Comparison of ENCODE assay signal across 8 mouse cellular contexts in genomic region chr11:58977150-58977549, GRCm38 (mm10). TPM values are rescaled to one million over a fixed set of nuclear protein-coding genes. Genes with fewer than 3 reads are reported as not detected.
A peak's percentile ranks its signal among the peaks of the same experiment; 100 is the strongest.
DNase-seq lines count a peak whose midpoint lies in the region; ATAC-seq and TF ChIP-seq lines count a peak whose summit lies in the region.

No protein-coding gene starts in this region.

- H3K4me3 ChIP-seq in kidney, adult 2 months (ENCODE audit: insufficient read depth, low read depth, low read length): peak overlapping the region; percentile 94
- H3K4me3 ChIP-seq in heart, embryonic 16.5 days (ENCODE audit: low read length): peak overlapping the region; percentile 79
- H3K4me3 ChIP-seq in liver, embryonic 11.5 days (ENCODE audit: low read depth, low read length): peak overlapping the region; percentile 89

- H3K4me1 ChIP-seq in kidney, adult 2 months (ENCODE audit: control insufficient read depth, insufficient read depth, low read length): peaks cover 15% of the 10 kb centered on the region; the same call in 1 of the 2 replicates
- H3K4me1 ChIP-seq in heart, embryonic 16.5 days (ENCODE audit: control insufficient read depth, insufficient read depth, low read length): peaks cover 43% of the 10 kb centered on the region
- peaks cover 26% of the 10 kb centered on the region for H3K4me1 ChIP-seq in liver, embryonic 11.5 days (replicated peaks; ENCODE audit: control insufficient read depth, insufficient read depth, low read length)

- intact Hi-C loops in left cerebral cortex, postnatal 4 days (cut with DNase I): no loop called here

- no peaks in the 10 kb centered on the region for H3K27me3 ChIP-seq in kidney, adult 2 months (replicated peaks; ENCODE audit: control insufficient read depth, insufficient read depth, low read length)
- H3K27me3 ChIP-seq in heart, embryonic 16.5 days (ENCODE audit: control insufficient read depth, insufficient read depth, low read length): no peaks in the 10 kb centered on the region
- H3K27me3 ChIP-seq in liver, embryonic 11.5 days (replicated peaks; ENCODE audit: control insufficient read depth, insufficient read depth, low read length): no peaks in the 10 kb centered on the region

- TF ChIP-seq POLR2A in kidney, adult 2 months (IDR thresholded peaks at IDR 0.05; ENCODE audit: low read depth, low read length): no peak

- DNase-seq in kidney, adult 2 months: peak; percentile 52
- DNase-seq in kidney, adult 8-10 months: no peak
- DNase-seq in adrenal gland, postnatal 14 days: peak; percentile 70
- peak; percentile 63 for DNase-seq in liver, embryonic 11.5 days (ENCODE audit: low spot score)
- DNase-seq in spleen, adult 12 weeks (ENCODE audit: low spot score): peak; percentile 46
- DNase-seq in left cerebral cortex, postnatal 4 days: no peak
- no peak for DNase-seq in layer of hippocampus, postnatal 36 days

- H3K9ac ChIP-seq in heart, embryonic 16.5 days (ENCODE audit: low read length): peak overlapping the region; percentile 94
- peak overlapping the region; percentile 93 for H3K9ac ChIP-seq in liver, embryonic 11.5 days (ENCODE audit: low read depth, low read length)

- no peak for TF ChIP-seq CTCF in kidney, adult 2 months (conservative IDR thresholded peaks at IDR 0.05; ENCODE audit: insufficient read depth, insufficient read length, low read depth, low read length)

- no peak for ATAC-seq in heart, embryonic 16.5 days (replicated peaks; ENCODE audit: extremely low read depth, insufficient read depth, low FRiP score)
- peak; percentile 60; the same call in 1 of the 2 replicates for ATAC-seq in liver, embryonic 11.5 days (replicated peaks; ENCODE audit: low FRiP score)

- no peaks in the 10 kb centered on the region for H3K9me3 ChIP-seq in heart, embryonic 16.5 days (replicated peaks; ENCODE audit: control insufficient read depth, low read length)
- no peaks in the 10 kb centered on the region for H3K9me3 ChIP-seq in liver, embryonic 11.5 days (ENCODE audit: control insufficient read depth, low read length)

- under 1% methylated on average over 29 of the region's 29 CpGs for WGBS in kidney, adult 2 months
- under 1% methylated on average over 29 of the region's 29 CpGs for WGBS in heart, embryonic 16.5 days
- WGBS in liver, embryonic 11.5 days: 1% methylated on average over 29 of the region's 29 CpGs

- H3K27ac ChIP-seq in kidney, adult 2 months (ENCODE audit: insufficient read depth, low read depth, low read length): peak overlapping the region; percentile 84
- peak overlapping the region; percentile 77 for H3K27ac ChIP-seq in heart, embryonic 16.5 days (ENCODE audit: low read length)
- peak overlapping the region; percentile 87 for H3K27ac ChIP-seq in liver, embryonic 11.5 days (ENCODE audit: low read depth, low read length)

- H3K36me3 ChIP-seq in kidney, adult 2 months (ENCODE audit: control insufficient read depth, insufficient read depth, low read length): no peaks in the 10 kb centered on the region
- peaks cover 5% of the 10 kb centered on the region; the same call in 1 of the 2 replicates for H3K36me3 ChIP-seq in heart, embryonic 16.5 days (ENCODE audit: control insufficient read depth, insufficient read depth)
- 0 out of 2 replicates have a peak, but pooled peaks cover 3% of the 10 kb centered on the region for H3K36me3 ChIP-seq in liver, embryonic 11.5 days (ENCODE audit: control insufficient read depth, insufficient read depth, low read length)

- peak overlapping the region; percentile 99 for H3K4me2 ChIP-seq in heart, embryonic 16.5 days (ENCODE audit: low read depth, low read length)
- H3K4me2 ChIP-seq in liver, embryonic 11.5 days: peak overlapping the region; percentile 82

RNA-seq across cellular contexts. Expression of gene Trim11, which starts 0.7 kb away (rescaled TPM):
- polyA plus RNA-seq in kidney, adult 2 months (2012; rRNA removed): 19.4 and 20.7 TPM in 2 replicates
- total RNA-seq in adrenal gland, postnatal 14 days (2021): 25.5 and 29.9 TPM in 2 replicates
- polyA plus RNA-seq in heart, embryonic 16.5 days (2015; fragmentation: Nextera tagmentation; extraction: Ambion mirVana): 37.1 and 40.3 TPM in 2 replicates
- polyA plus RNA-seq in liver, embryonic 11.5 days (2014; fragmentation: Nextera tagmentation; extraction: Ambion mirVana): 17.3 and 17.8 TPM in 2 replicates
- total RNA-seq in left cerebral cortex, postnatal 4 days (2021): 10 to 100 TPM; 26.0 to 27.0 TPM
- total RNA-seq in layer of hippocampus, postnatal 36 days (2021): 10 to 100 TPM; 28.8 to 29.3 TPM

RNA-seq across cellular contexts. Expression of gene Hist3h2a, which starts 22.7 kb away (rescaled TPM):
- polyA plus RNA-seq in kidney, adult 2 months (2012; rRNA removed): 29.0 and 29.5 TPM in 2 replicates
- total RNA-seq in adrenal gland, postnatal 14 days (2021): 24.4 and 26.8 TPM in 2 replicates
- polyA plus RNA-seq in heart, embryonic 16.5 days (2015; fragmentation: Nextera tagmentation; extraction: Ambion mirVana): 33.9 and 35.2 TPM in 2 replicates
- polyA plus RNA-seq in liver, embryonic 11.5 days (2014; fragmentation: Nextera tagmentation; extraction: Ambion mirVana): 12.0 and 14.5 TPM in 2 replicates
- 100 to 1,000 TPM in 1 of 2 experiments, 10 to 100 TPM in 1; 95.0 to 101 TPM for total RNA-seq in left cerebral cortex, postnatal 4 days (2021)
- 10 to 100 TPM; 73.2 to 83.2 TPM for total RNA-seq in layer of hippocampus, postnatal 36 days (2021)

RNA-seq across cellular contexts. Expression of gene Trim17, which starts 22.7 kb away (rescaled TPM):
- 0.34 and 0.48 TPM in 2 replicates for polyA plus RNA-seq in kidney, adult 2 months (2012; rRNA removed)
- total RNA-seq in adrenal gland, postnatal 14 days (2021): 0.11 TPM in 1 of 2 replicates, not detected in the other
- polyA plus RNA-seq in heart, embryonic 16.5 days (2015; fragmentation: Nextera tagmentation; extraction: Ambion mirVana): 0.26 and 0.39 TPM in 2 replicates
- 0.23 and 0.38 TPM in 2 replicates for polyA plus RNA-seq in liver, embryonic 11.5 days (2014; fragmentation: Nextera tagmentation; extraction: Ambion mirVana)
- 1 to 10 TPM; 1.8 to 2.0 TPM for total RNA-seq in left cerebral cortex, postnatal 4 days (2021)
- 1 to 10 TPM; 5.6 to 6.2 TPM for total RNA-seq in layer of hippocampus, postnatal 36 days (2021)

RNA-seq across cellular contexts. Expression of gene Hist3h2ba, which starts 28.4 kb away (rescaled TPM):
- 3.0 and 5.3 TPM in 2 replicates for polyA plus RNA-seq in kidney, adult 2 months (2012; rRNA removed)
- 16.4 and 23.5 TPM in 2 replicates for total RNA-seq in adrenal gland, postnatal 14 days (2021)
- polyA plus RNA-seq in heart, embryonic 16.5 days (2015; fragmentation: Nextera tagmentation; extraction: Ambion mirVana): 21.8 and 27.5 TPM in 2 replicates
- 6.3 and 6.9 TPM in 2 replicates for polyA plus RNA-seq in liver, embryonic 11.5 days (2014; fragmentation: Nextera tagmentation; extraction: Ambion mirVana)
- 100 to 1,000 TPM; 299 to 314 TPM for total RNA-seq in left cerebral cortex, postnatal 4 days (2021)
- 10 to 100 TPM; 88.8 to 93.5 TPM for total RNA-seq in layer of hippocampus, postnatal 36 days (2021)

RNA-seq across cellular contexts. Expression of gene Rnf187, which starts 38.4 kb away (rescaled TPM):
- 251 and 307 TPM in 2 replicates for polyA plus RNA-seq in kidney, adult 2 months (2012; rRNA removed)
- 147 and 153 TPM in 2 replicates for total RNA-seq in adrenal gland, postnatal 14 days (2021)
- polyA plus RNA-seq in heart, embryonic 16.5 days (2015; fragmentation: Nextera tagmentation; extraction: Ambion mirVana): 172 and 176 TPM in 2 replicates
- 229 and 240 TPM in 2 replicates for polyA plus RNA-seq in liver, embryonic 11.5 days (2014; fragmentation: Nextera tagmentation; extraction: Ambion mirVana)
- total RNA-seq in left cerebral cortex, postnatal 4 days (2021): 100 to 1,000 TPM; 386 to 426 TPM
- 100 to 1,000 TPM; 478 to 523 TPM for total RNA-seq in layer of hippocampus, postnatal 36 days (2021)

Comparison
In these comparisons a context has a peak if more than half of its experiments do, and no peak if none do; other contexts are left out.
1. DNase-seq: peak in kidney, adult 2 months (single experiment), adrenal gland, postnatal 14 days (single experiment), liver, embryonic 11.5 days (single experiment) and spleen, adult 12 weeks (single experiment); none in kidney, adult 8-10 months (0 of 2), left cerebral cortex, postnatal 4 days (single experiment) and layer of hippocampus, postnatal 36 days (0 of 2).
2. Peak in every context shown above with its lines, with median percentiles within 50 percentile points of each other: H3K27ac ChIP-seq and H3K4me3 ChIP-seq.